Mouse (Mus musculus): ENCODE data around the gene Prkg1. TPM values are rescaled to one million over a fixed set of nuclear protein-coding genes. Genes with fewer than 3 reads are reported as not detected.

Prkg1 gene
- polyA plus RNA-seq, 1 experiment from 2014 or later: 21.1 TPM

- Histone ChIP-seq H3K9ac (replicated peaks; ENCODE audit: low read depth, low read length) (no peak overlapping the region), H3K27me3 (ENCODE audit: control insufficient read depth, insufficient read depth, low read length) (no peaks in the 10 kb centered on the region), H3K4me3 (ENCODE audit: low read depth, low read length) (no peak overlapping the region), H3K4me2 (replicated peaks; ENCODE audit: low read depth, low read length) (no peak overlapping the region), H3K9me3 (ENCODE audit: control insufficient read depth, low read depth, low read length) (no peaks in the 10 kb centered on the region), H3K36me3 (ENCODE audit: control insufficient read depth, insufficient read depth, low read length) (no peaks in the 10 kb centered on the region), H3K4me1 (ENCODE audit: control insufficient read depth, insufficient read depth, low read length) (no peaks in the 10 kb centered on the region), H3K27ac (ENCODE audit: low read length) (no peak overlapping the region)
- no peak for ATAC-seq (ENCODE audit: insufficient number of reproducible peaks, insufficient read depth, low FRiP score, low read depth)
- 92% methylated on average over 4 of the region's 4 CpGs for WGBS
Observed at GRCm38 (mm10) chr19:31046601-31047000, 718.2 kb downstream of the Prkg1 start.

DNA sequence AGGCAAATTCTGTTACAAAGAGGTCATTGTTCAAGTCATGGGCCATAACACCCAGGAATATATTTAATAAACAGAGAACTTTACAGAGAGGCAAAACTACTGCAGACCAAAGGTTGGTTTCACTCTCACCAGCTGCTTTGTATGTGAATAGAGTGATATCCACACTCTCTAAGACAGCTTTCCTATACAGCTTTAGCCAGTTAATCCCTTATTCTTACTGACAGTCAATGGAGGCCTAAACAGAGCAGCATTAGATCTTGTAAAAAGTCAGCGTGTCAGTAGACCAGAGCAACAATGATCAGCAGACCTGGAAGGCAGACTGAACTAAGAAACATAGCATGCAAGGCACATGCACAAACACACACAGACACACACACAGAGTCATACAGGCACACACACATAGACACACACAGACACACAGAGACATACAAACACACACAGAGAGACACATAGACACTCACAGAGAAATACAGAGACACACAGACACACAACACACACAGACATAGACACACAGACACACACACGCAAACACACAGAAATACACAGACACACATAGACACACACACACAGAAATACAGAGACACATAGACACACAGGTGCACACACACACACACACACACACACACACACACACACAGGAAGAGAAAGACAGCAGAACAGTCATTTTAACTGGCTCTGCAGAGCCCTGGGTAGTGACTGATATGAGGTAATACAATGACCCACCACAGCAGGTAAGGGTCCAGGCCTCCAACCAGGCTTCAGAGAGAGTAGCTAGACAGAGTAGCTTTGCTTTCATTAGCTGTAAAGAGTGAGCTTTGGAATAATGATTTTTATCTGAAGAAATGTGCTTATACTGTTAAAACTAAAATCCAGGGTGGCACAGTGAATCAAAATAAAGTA, 723.6 kb downstream of the Prkg1 start:
- H3K27ac ChIP-seq (ENCODE audit: low read length): no peak overlapping the region
- no peak overlapping the region for H3K4me3 ChIP-seq (ENCODE audit: low read depth, low read length)
- no peak for ATAC-seq (ENCODE audit: insufficient number of reproducible peaks, insufficient read depth, low FRiP score, low read depth)
- H3K4me2 ChIP-seq (replicated peaks; ENCODE audit: low read depth, low read length): no peak overlapping the region
- WGBS: 73% methylated on average over 2 of the region's 2 CpGs
- H3K27me3 ChIP-seq (ENCODE audit: control insufficient read depth, insufficient read depth, low read length): no peaks in the 10 kb centered on the region
- no peaks in the 10 kb centered on the region for H3K4me1 ChIP-seq (ENCODE audit: control insufficient read depth, insufficient read depth, low read length)
- no peaks in the 10 kb centered on the region for H3K9me3 ChIP-seq (ENCODE audit: control insufficient read depth, low read depth, low read length)
- no peaks in the 10 kb centered on the region for H3K36me3 ChIP-seq (ENCODE audit: control insufficient read depth, insufficient read depth, low read length)
- no peak overlapping the region for H3K9ac ChIP-seq (replicated peaks; ENCODE audit: low read depth, low read length)

GRCm38 (mm10) chr19:31038951-31039350, 725.9 kb downstream of the Prkg1 start:
- Histone ChIP-seq H3K36me3 (ENCODE audit: control insufficient read depth, insufficient read depth, low read length) (no peaks in the 10 kb centered on the region), H3K9ac (replicated peaks; ENCODE audit: low read depth, low read length) (no peak overlapping the region), H3K9me3 (ENCODE audit: control insufficient read depth, low read depth, low read length) (no peaks in the 10 kb centered on the region), H3K27me3 (ENCODE audit: control insufficient read depth, insufficient read depth, low read length) (no peaks in the 10 kb centered on the region), H3K4me3 (ENCODE audit: low read depth, low read length) (no peak overlapping the region), H3K27ac (ENCODE audit: low read length) (no peak overlapping the region), H3K4me1 (ENCODE audit: control insufficient read depth, insufficient read depth, low read length) (no peaks in the 10 kb centered on the region), H3K4me2 (replicated peaks; ENCODE audit: low read depth, low read length) (no peak overlapping the region)
- 77% methylated on average over 3 of the region's 3 CpGs for WGBS
- ATAC-seq (ENCODE audit: insufficient number of reproducible peaks, insufficient read depth, low FRiP score, low read depth): no peak

GRCm38 (mm10) chr19:31031596-31031995, 733.2 kb downstream of the Prkg1 start:
- WGBS: 91% methylated on average over 6 of the region's 6 CpGs

DNA sequence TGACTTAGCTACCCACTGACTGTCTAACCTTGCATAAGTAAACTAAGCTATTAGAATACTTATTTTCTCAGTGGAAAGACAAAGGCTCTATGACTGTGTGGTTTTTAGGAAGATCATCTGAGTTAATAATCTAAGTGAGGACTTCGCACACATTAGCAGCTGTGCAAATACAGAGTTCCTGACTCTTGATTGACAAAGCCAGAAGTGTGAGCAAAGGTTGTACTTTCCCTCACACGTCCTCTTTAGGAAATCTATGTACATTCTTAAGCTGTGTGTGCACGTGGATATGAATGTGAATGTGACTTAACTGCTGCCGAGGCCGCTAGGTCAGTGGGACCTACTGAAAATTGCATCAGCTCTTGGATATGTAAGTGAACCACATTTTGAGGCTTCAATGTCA, 738.0 kb downstream of the Prkg1 start:
- no peak for ATAC-seq (ENCODE audit: insufficient number of reproducible peaks, insufficient read depth, low FRiP score, low read depth)
- Histone ChIP-seq H3K9ac (replicated peaks; ENCODE audit: low read depth, low read length) (no peak overlapping the region), H3K36me3 (ENCODE audit: control insufficient read depth, insufficient read depth, low read length) (no peaks in the 10 kb centered on the region), H3K27ac (ENCODE audit: low read length) (no peak overlapping the region), H3K9me3 (ENCODE audit: control insufficient read depth, low read depth, low read length) (no peaks in the 10 kb centered on the region), H3K4me2 (replicated peaks; ENCODE audit: low read depth, low read length) (no peak overlapping the region), H3K27me3 (ENCODE audit: control insufficient read depth, insufficient read depth, low read length) (no peaks in the 10 kb centered on the region), H3K4me1 (ENCODE audit: control insufficient read depth, insufficient read depth, low read length) (no peaks in the 10 kb centered on the region), H3K4me3 (ENCODE audit: low read depth, low read length) (no peak overlapping the region)
- WGBS: 66% methylated on average over 5 of the region's 5 CpGs

More at GRCm38 (mm10) chr19:31031596-31031995, 733.2 kb downstream of the Prkg1 start:
- Histone ChIP-seq H3K27ac (ENCODE audit: low read length) (no peak overlapping the region), H3K9me3 (ENCODE audit: control insufficient read depth, low read depth, low read length) (no peaks in the 10 kb centered on the region), H3K4me3 (ENCODE audit: low read depth, low read length) (no peak overlapping the region), H3K36me3 (ENCODE audit: control insufficient read depth, insufficient read depth, low read length) (no peaks in the 10 kb centered on the region), H3K4me1 (ENCODE audit: control insufficient read depth, insufficient read depth, low read length) (no peaks in the 10 kb centered on the region), H3K27me3 (ENCODE audit: control insufficient read depth, insufficient read depth, low read length) (no peaks in the 10 kb centered on the region), H3K9ac (replicated peaks; ENCODE audit: low read depth, low read length) (no peak overlapping the region), H3K4me2 (replicated peaks; ENCODE audit: low read depth, low read length) (no peak overlapping the region)
- ATAC-seq (ENCODE audit: insufficient number of reproducible peaks, insufficient read depth, low FRiP score, low read depth): no peak

DNA sequence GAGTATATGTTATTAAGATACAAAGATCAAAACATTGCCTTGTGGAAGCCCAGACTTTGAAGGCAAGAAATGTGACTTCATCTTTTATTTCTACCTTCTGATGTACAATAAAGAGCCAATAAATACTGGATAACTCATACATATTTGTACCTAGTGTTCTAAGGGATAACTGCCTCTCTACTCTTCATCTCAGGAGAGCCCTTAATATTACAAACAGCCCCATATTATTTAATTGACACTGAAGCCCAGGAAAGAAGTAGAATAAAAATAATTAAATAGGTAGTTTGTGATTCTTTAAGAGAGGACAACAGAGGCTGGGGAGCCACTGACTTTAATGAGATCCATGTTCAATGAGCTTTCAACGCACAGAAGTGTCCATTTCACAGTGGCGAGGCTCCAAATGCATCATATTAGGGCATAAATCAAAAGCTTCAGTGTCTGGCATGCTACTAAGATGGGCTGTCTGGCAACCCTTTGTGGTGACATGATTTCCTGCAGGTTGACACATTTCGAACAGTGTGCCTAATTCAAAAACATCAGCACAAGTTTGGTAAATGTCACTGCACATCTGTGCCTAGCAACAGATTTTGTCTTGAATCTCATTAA, 753.2 kb downstream of the Prkg1 start:
- no peaks in the 10 kb centered on the region for H3K9me3 ChIP-seq (ENCODE audit: control insufficient read depth, low read depth, low read length)
- no peak overlapping the region for H3K9ac ChIP-seq (replicated peaks; ENCODE audit: low read depth, low read length)
- H3K27ac ChIP-seq (ENCODE audit: low read length): no peak overlapping the region
- no peak overlapping the region for H3K4me2 ChIP-seq (replicated peaks; ENCODE audit: low read depth, low read length)
- H3K4me1 ChIP-seq (ENCODE audit: control insufficient read depth, insufficient read depth, low read length): no peaks in the 10 kb centered on the region
- no peaks in the 10 kb centered on the region for H3K27me3 ChIP-seq (ENCODE audit: control insufficient read depth, insufficient read depth, low read length)
- 83% methylated on average over 3 of the region's 3 CpGs for WGBS
- no peaks in the 10 kb centered on the region for H3K36me3 ChIP-seq (ENCODE audit: control insufficient read depth, insufficient read depth, low read length)
- no peak for ATAC-seq (ENCODE audit: insufficient number of reproducible peaks, insufficient read depth, low FRiP score, low read depth)
- no peak overlapping the region for H3K4me3 ChIP-seq (ENCODE audit: low read depth, low read length)

- H3K4me1 ChIP-seq (ENCODE audit: control insufficient read depth, insufficient read depth, low read length): no peaks in the 10 kb centered on the region
- no peaks in the 10 kb centered on the region for H3K27me3 ChIP-seq (ENCODE audit: control insufficient read depth, insufficient read depth, low read length)
- ATAC-seq (ENCODE audit: insufficient number of reproducible peaks, insufficient read depth, low FRiP score, low read depth): no peak
- no peaks in the 10 kb centered on the region for H3K36me3 ChIP-seq (ENCODE audit: control insufficient read depth, insufficient read depth, low read length)
- H3K9me3 ChIP-seq (ENCODE audit: control insufficient read depth, low read depth, low read length): no peaks in the 10 kb centered on the region
- H3K4me3 ChIP-seq (ENCODE audit: low read depth, low read length): no peak overlapping the region
- 94% methylated on average over 2 of the region's 2 CpGs for WGBS
- no peak overlapping the region for H3K9ac ChIP-seq (replicated peaks; ENCODE audit: low read depth, low read length)
- no peak overlapping the region for H3K27ac ChIP-seq (ENCODE audit: low read length)
- H3K4me2 ChIP-seq (replicated peaks; ENCODE audit: low read depth, low read length): no peak overlapping the region
Observed at GRCm38 (mm10) chr19:30998572-30998971, 766.3 kb downstream of the Prkg1 start.

DNA sequence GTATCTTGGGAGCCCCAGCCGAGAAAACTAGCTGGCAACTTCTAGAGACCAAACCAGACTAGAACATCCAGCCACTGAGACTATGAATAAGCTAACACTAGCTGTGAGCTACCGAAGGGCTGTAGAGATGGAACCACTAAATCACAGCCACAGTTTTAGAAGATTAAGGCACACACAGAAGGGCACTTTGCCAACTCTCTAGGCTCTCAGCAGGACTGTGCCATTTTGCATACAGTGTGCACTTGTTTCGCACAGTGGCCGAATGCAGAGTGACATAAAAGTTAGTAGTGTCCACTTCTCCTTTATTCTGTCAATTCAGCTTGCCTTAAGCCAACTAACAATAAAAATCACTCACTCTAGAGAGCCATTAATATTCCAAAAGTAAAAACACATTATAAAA, 774.4 kb downstream of the Prkg1 start:
- 71% methylated on average over 4 of the region's 4 CpGs for WGBS
- Histone ChIP-seq H3K27me3 (ENCODE audit: control insufficient read depth, insufficient read depth, low read length) (no peaks in the 10 kb centered on the region), H3K27ac (ENCODE audit: low read length) (no peak overlapping the region), H3K36me3 (ENCODE audit: control insufficient read depth, insufficient read depth, low read length) (no peaks in the 10 kb centered on the region), H3K4me1 (ENCODE audit: control insufficient read depth, insufficient read depth, low read length) (no peaks in the 10 kb centered on the region), H3K9me3 (ENCODE audit: control insufficient read depth, low read depth, low read length) (no peaks in the 10 kb centered on the region), H3K9ac (replicated peaks; ENCODE audit: low read depth, low read length) (no peak overlapping the region), H3K4me3 (ENCODE audit: low read depth, low read length) (no peak overlapping the region), H3K4me2 (replicated peaks; ENCODE audit: low read depth, low read length) (no peak overlapping the region)
- no peak for ATAC-seq (ENCODE audit: insufficient number of reproducible peaks, insufficient read depth, low FRiP score, low read depth)

Measured in stomach, embryonic 14.5 days (tissue).